Mouse (Mus musculus): ENCODE data around the gene Dtnbp1. TPM values are rescaled to one million over a fixed set of nuclear protein-coding genes. Genes with fewer than 3 reads are reported as not detected.

The Dtnbp1 gene
- polyA plus RNA-seq, 1 experiment = 28.3 TPM

GRCm38 (mm10) chr13:44992550-44993205, 9.3 kb downstream of the Dtnbp1 start:
- TF ChIP-seq POLR2A (IDR thresholded peaks at IDR 0.05; ENCODE audit: low read depth, low read length) (no peak), CTCF (IDR thresholded peaks at IDR 0.05; ENCODE audit: extremely low read depth, insufficient read depth, insufficient read length, insufficient replicate concordance) (no peak)
- DNase-seq (ENCODE audit: low read depth in 1 of 2, low spot score in 2 of 2) = no peak
- H3K4me1 ChIP-seq (ENCODE audit: control insufficient read depth, insufficient read depth, insufficient read length) = no peaks in the 10 kb centered on the region; the same call in 1 of the 2 replicates
- no peak overlapping the region for H3K4me3 ChIP-seq (ENCODE audit: extremely low read depth, insufficient read depth, insufficient read length)
- peaks cover 7% of the 10 kb centered on the region for H3K36me3 ChIP-seq (ENCODE audit: control insufficient read depth, insufficient read depth, low read length)
- no peaks in the 10 kb centered on the region for H3K27me3 ChIP-seq (ENCODE audit: control insufficient read depth, insufficient read depth, low read length)
- H3K27ac ChIP-seq (ENCODE audit: insufficient read depth, low read length) = no peak overlapping the region
- 85% methylated on average over 10 of the region's 10 CpGs for WGBS

- peaks cover 8% of the 10 kb centered on the region for H3K36me3 ChIP-seq (ENCODE audit: control insufficient read depth, insufficient read depth, low read length)
- TF ChIP-seq CTCF (IDR thresholded peaks at IDR 0.05; ENCODE audit: extremely low read depth, insufficient read depth, insufficient read length, insufficient replicate concordance) (no peak), POLR2A (IDR thresholded peaks at IDR 0.05; ENCODE audit: low read depth, low read length) (no peak)
- 92% methylated on average over 4 of the region's 4 CpGs for WGBS
These were observed 10.0 kb downstream of the Dtnbp1 start for GRCm38 (mm10) chr13:44991936-44992335.

GRCm38 (mm10) chr13:44990073-44990682, 11.8 kb downstream of the Dtnbp1 start:
- H3K36me3 ChIP-seq (ENCODE audit: control insufficient read depth, insufficient read depth, low read length) = peaks cover 8% of the 10 kb centered on the region
- 94% methylated on average over 7 of the region's 7 CpGs for WGBS
- H3K27ac ChIP-seq (ENCODE audit: insufficient read depth, low read length) = no peak overlapping the region

More at GRCm38 (mm10) chr13:44991936-44992335, 10.0 kb downstream of the Dtnbp1 start:
- Histone ChIP-seq H3K27ac (ENCODE audit: insufficient read depth, low read length) (no peak overlapping the region), H3K4me1 (ENCODE audit: control insufficient read depth, insufficient read depth, insufficient read length) (no peaks in the 10 kb centered on the region; the same call in 1 of the 2 replicates), H3K4me3 (ENCODE audit: extremely low read depth, insufficient read depth, insufficient read length) (no peak overlapping the region), H3K27me3 (ENCODE audit: control insufficient read depth, insufficient read depth, low read length) (no peaks in the 10 kb centered on the region)
- DNase-seq (ENCODE audit: low read depth in 1 of 2, low spot score in 2 of 2) = no peak

GRCm38 (mm10) chr13:44986352-44986751, 15.6 kb downstream of the Dtnbp1 start:
- no peak overlapping the region for H3K27ac ChIP-seq (ENCODE audit: insufficient read depth, low read length)
- peaks cover 6% of the 10 kb centered on the region; the same call in 1 of the 2 replicates for H3K4me1 ChIP-seq (ENCODE audit: control insufficient read depth, insufficient read depth, insufficient read length)
- H3K36me3 ChIP-seq (ENCODE audit: control insufficient read depth, insufficient read depth, low read length) = peaks cover 9% of the 10 kb centered on the region
- TF ChIP-seq POLR2A (IDR thresholded peaks at IDR 0.05; ENCODE audit: low read depth, low read length) (no peak), CTCF (IDR thresholded peaks at IDR 0.05; ENCODE audit: extremely low read depth, insufficient read depth, insufficient read length, insufficient replicate concordance) (no peak)
- 22% methylated on average over 2 of the region's 2 CpGs for WGBS
- no peak overlapping the region for H3K4me3 ChIP-seq (ENCODE audit: extremely low read depth, insufficient read depth, insufficient read length)
- no peak for DNase-seq (ENCODE audit: low read depth in 1 of 2, low spot score in 2 of 2)
- H3K27me3 ChIP-seq (ENCODE audit: control insufficient read depth, insufficient read depth, low read length) = no peaks in the 10 kb centered on the region

More at GRCm38 (mm10) chr13:44990073-44990682, 11.8 kb downstream of the Dtnbp1 start:
- no peak for DNase-seq (ENCODE audit: low read depth in 1 of 2, low spot score in 2 of 2)
- TF ChIP-seq POLR2A (IDR thresholded peaks at IDR 0.05; ENCODE audit: low read depth, low read length) (no peak), CTCF (IDR thresholded peaks at IDR 0.05; ENCODE audit: extremely low read depth, insufficient read depth, insufficient read length, insufficient replicate concordance) (no peak)
- no peak overlapping the region for H3K4me3 ChIP-seq (ENCODE audit: extremely low read depth, insufficient read depth, insufficient read length)
- no peaks in the 10 kb centered on the region for H3K27me3 ChIP-seq (ENCODE audit: control insufficient read depth, insufficient read depth, low read length)
- H3K4me1 ChIP-seq (ENCODE audit: control insufficient read depth, insufficient read depth, insufficient read length) = peaks cover 6% of the 10 kb centered on the region; the same call in 1 of the 2 replicates

GRCm38 (mm10) chr13:44985321-44985720, 16.6 kb downstream of the Dtnbp1 start:
- no peak overlapping the region for H3K4me3 ChIP-seq (ENCODE audit: extremely low read depth, insufficient read depth, insufficient read length)
- 20% methylated on average over 2 of the region's 2 CpGs for WGBS
- no peak for DNase-seq (ENCODE audit: low read depth in 1 of 2, low spot score in 2 of 2)
- H3K4me1 ChIP-seq (ENCODE audit: control insufficient read depth, insufficient read depth, insufficient read length) = peaks cover 6% of the 10 kb centered on the region; the same call in 1 of the 2 replicates
- H3K27ac ChIP-seq (ENCODE audit: insufficient read depth, low read length) = no peak overlapping the region
- H3K36me3 ChIP-seq (ENCODE audit: control insufficient read depth, insufficient read depth, low read length) = peaks cover 7% of the 10 kb centered on the region
- no peaks in the 10 kb centered on the region for H3K27me3 ChIP-seq (ENCODE audit: control insufficient read depth, insufficient read depth, low read length)
- no peak for TF ChIP-seq POLR2A (IDR thresholded peaks at IDR 0.05; ENCODE audit: low read depth, low read length)

GRCm38 (mm10) chr13:44983635-44984401, 18.1 kb downstream of the Dtnbp1 start:
- TF ChIP-seq CTCF (IDR thresholded peaks at IDR 0.05; ENCODE audit: extremely low read depth, insufficient read depth, insufficient read length, insufficient replicate concordance) (no peak), POLR2A (IDR thresholded peaks at IDR 0.05; ENCODE audit: low read depth, low read length) (no peak)
- H3K27me3 ChIP-seq (ENCODE audit: control insufficient read depth, insufficient read depth, low read length) = no peaks in the 10 kb centered on the region
- 70% methylated on average over 5 of the region's 5 CpGs for WGBS

More at GRCm38 (mm10) chr13:44983635-44984401, 18.1 kb downstream of the Dtnbp1 start:
- DNase-seq (ENCODE audit: low read depth in 1 of 2, low spot score in 2 of 2) = no peak
- H3K27ac ChIP-seq (ENCODE audit: insufficient read depth, low read length) = no peak overlapping the region
- H3K4me3 ChIP-seq (ENCODE audit: extremely low read depth, insufficient read depth, insufficient read length) = no peak overlapping the region
- peaks cover 6% of the 10 kb centered on the region; the same call in 1 of the 2 replicates for H3K4me1 ChIP-seq (ENCODE audit: control insufficient read depth, insufficient read depth, insufficient read length)
- H3K36me3 ChIP-seq (ENCODE audit: control insufficient read depth, insufficient read depth, low read length) = peaks cover 6% of the 10 kb centered on the region

Data from spleen, adult 2 months (tissue).